Mouse (Mus musculus) thymus, postnatal 25 days (tissue): ENCODE results near the gene 4931429L15Rik.
"Not testable (repeated sequence)": the region's sequence is repeated elsewhere in the genome, so short reads cannot be mapped to it uniquely, and the experiment has no call there.

Experiments used
- DNase-seq: peaks from one replicate; pipeline ENCODE4 v3.0.0; 2022

The 4931429L15Rik gene

DNA sequence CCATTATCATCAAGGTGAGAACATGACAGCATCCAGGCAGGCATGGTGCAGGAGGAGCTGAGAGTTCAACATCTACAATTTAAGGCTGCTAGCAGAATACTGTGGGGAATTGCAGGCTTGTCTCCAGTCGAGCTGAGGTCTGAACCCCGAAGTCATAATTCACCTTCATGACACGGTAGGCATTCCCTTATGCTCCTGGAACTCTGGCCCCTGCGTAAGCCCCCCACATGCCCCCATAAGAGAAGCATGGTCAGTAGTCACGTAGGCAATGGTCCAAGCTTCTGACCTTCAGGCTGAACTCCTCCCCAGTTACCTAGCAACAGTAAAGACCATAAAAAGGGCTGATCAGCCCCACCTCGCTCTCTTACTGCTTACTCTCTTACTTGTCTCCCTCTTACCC is at the start of gene 4931429L15Rik:
Gene 4931429L15Rik (minus strand): TSS at position 101 of the 400 bp plus-strand sequence.
- DNase-seq = not testable (repeated sequence)

DNA sequence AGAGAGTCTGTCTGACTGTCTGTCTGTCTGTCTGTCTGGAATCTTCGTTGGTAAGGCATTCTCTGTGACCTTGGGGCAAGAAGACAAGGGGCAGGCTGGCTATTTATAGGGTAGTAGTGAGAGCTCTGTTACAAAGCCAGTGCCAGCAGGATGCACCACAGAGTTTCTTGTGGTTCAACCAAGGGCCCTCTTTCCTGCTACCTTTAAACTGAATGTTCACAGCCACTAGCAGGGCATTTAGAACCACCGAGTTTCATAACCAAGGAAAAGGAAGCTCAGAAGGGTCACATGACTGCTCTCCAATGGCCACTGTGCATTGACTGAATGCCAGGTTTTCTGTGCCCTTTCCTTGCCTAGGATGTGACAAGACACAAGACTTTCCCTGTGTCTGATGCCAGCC is 42.7 kb upstream of the 4931429L15Rik start:
- DNase-seq = no peak

DNA sequence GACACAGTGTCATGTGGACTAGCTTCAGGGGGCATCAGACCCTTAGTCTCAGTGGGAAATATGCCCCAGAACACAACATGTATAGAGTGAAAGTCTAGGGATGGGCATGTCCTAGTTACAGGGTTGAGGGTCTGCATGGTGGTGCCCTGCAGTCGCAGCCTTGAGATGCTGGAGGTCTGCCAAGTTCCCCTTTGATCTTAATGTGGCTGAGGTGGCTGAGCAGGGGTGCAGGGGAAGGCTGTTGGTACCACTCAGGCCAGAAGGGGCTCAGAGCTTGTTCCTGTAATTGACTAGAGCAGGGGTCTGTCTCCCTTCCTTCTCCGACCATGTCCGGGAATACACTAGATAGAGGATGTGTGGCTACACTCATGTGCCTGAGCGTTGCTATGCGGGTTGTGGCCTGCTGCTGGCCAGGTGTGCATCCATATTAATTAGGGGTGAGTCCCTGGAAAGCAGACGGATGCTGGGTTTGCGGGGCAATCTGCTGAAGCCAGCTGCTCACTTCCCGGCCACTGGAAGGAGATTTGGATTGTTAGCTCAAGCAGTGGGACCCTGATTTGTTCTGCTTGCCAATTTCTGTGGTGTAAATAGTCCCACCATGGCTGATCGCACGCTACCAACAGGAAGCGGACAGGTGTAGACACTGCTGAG is 41.8 kb upstream of the 4931429L15Rik start:
- no peak for DNase-seq

DNA sequence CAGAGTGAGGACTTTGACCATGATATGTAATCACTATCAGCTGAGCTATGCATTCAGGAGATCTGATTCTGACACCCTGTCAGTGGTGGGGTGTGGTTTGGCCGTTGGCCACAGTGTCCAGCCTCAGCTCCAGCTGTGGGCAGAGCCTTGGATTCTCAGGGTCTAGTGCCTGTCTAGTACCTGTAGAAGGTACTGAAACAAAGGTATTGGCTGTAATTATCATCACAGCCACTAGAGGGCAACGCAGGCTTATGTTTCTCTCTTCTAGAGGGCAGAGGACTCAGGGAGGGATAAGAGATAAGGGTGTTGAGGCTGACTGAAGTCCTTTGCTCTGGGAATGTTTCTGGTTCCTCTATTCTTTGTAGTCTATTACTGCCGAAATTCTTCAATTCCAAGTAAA is 34.2 kb upstream of the 4931429L15Rik start:
- DNase-seq = peak; percentile 37

DNA sequence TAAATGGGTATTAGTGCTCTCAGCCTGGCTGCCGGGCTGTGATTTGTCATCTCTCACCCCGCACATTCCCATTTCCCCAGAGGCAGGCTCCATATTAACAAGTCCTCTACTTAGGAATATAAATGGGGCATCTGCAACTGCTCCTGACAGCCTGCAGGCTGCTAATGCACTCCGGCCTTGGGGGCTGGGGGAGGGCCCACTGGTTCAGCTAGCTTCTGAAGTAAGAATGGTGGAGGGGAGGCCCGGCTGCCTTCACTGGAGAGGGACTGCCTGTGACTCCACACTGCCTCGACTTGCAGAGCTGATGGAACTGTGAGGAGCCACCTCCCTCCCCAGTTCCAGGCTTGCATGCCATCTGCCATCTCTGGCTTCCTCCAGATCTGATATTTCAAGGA is 33.5 kb upstream of the 4931429L15Rik start:
- no peak for DNase-seq

DNA sequence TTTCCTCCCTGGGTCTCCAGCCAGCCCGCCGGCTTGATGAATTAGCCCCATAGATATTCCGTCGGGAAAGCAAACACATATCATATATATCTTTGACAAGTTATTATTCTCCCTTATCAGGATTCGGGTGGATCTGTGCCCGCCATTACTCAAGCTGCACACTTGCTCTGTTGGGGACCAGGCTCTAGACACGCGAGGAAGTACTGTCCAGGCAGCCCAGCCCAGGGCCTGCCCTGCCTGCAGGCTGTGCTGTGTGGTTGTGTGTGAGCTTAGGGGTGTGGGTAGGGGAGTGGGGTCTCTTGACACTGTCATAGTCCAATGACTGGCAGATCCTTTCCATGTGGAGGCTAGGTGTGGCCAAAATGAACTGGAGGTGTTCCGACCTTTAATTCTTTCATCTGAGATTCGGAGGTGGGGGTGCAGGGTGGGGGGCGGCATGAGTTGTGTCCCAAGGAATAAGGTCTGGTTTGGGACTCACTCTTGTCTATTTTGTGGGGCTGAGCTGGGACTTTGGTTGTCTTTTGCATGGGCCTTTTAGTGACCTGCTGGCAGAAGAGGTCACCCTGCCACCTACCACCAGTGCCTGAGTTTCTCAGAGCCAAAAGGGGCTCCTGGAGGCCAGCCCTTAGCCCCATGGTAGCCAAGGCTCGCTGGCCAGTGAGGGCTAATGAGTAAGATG is 33.0 kb upstream of the 4931429L15Rik start:
- DNase-seq = no peak

DNA sequence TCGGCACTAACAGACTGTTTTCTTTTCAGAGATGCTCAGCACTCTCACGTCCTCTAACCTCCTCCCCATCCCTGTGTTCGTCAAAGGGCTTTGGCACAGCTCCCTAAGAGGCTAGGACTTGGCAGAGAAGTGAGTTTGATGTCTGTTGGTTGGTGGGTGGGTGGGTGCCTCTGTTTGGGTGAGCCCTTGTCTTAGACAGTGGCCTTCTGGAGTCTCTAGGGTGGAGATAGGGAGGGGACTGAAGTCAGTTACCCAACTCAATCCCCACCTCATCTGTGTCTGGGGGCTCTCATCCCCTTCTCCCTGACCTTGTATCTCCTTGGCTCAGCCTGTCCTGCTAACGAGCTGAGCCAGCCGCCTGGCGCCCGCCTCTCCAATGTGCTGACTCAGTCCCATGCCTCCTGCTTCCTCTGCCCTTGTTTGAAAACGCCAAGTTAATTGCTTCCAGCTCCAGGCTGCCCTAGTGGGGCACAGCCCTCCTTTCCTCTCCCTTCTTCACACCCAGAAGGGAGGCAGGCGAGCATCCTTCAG is 30.7 kb upstream of the 4931429L15Rik start:
- no peak for DNase-seq

DNA sequence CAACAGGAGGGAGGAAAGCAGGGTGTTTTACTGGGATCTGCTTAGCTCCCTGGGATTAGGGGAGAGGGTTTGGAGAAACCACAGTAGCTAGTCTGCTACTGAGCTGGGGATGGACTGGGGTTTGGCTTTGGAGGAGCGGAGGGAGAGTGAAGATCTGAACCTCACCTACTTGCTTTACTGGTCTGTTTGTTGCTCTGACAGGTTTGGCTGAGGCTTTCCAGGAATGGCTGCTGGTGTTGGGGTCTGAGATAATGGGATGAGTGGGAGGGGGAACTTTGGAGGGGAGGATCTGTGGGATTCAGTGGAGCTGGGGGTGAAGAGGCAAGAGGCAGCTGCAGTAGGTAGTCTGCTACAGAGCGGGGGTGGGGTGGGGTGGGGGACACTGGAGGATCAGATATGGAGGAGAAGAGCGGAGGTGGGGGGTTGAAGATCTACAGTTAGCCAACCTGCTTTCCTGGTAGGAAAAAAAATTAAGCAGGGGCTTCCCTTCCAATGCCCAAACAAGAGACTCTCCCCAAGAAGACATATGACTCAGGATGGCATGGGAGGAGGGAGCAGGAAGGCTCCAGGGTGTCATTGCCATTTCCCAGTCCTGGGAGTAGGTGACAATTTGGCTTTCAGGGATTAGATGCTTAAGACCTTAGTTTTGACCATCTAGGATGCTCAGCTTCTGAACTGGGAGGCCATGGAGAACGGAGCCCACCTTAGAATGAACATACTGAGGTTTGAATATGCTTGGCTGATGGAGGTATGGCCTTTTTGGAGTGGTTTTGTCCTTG is 26.3 kb upstream of the 4931429L15Rik start:
- DNase-seq = no peak

DNA sequence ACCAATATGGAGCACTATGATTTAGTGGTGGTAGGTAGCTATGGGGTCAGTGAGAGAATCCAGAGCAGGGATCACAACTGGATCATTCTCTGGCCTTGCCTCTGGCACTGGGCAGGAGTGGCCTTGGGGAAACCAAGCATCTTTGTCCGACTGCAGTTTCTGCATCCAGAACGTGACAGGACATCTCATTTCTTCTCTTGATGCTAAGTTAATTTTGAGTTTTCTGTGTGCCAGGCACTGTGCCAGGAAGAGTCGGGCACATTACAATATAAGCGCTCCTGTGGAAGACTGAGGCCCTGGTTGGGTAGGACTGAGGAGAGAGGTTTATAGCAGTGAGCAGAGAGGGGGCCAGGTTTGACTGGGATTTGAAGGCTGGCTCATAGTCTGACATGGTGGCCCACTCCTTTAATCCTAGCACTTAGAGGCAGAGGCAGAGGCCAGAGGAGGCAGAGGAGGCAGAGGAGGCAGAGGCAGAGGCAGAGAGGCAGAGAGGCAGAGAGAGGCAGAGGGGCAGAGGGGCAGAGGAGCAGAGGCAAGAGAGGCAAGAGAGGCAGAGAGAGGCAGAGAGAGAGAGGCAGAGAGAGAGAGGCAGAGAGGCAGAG is 19.4 kb upstream of the 4931429L15Rik start:
- DNase-seq = no peak

DNA sequence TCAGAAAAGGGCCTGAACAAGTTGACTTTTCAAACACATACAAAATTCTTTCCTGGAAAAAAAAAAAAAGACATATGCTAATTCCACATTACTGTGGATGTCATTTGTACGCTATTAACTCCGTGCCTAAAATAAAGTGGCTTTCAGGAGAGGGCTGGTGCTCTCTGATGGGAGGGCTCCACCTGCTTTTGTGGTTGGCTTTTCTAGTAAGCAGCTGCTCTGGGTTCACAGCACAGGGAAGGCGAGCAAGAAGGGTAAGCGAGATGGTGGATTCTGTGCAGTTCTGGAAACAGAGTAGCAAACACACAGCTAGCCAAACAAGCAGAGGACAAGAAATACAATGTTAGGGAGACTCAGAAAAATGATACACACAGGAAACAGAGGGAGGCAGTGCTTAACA is 18.6 kb upstream of the 4931429L15Rik start:
- DNase-seq = no peak

DNA sequence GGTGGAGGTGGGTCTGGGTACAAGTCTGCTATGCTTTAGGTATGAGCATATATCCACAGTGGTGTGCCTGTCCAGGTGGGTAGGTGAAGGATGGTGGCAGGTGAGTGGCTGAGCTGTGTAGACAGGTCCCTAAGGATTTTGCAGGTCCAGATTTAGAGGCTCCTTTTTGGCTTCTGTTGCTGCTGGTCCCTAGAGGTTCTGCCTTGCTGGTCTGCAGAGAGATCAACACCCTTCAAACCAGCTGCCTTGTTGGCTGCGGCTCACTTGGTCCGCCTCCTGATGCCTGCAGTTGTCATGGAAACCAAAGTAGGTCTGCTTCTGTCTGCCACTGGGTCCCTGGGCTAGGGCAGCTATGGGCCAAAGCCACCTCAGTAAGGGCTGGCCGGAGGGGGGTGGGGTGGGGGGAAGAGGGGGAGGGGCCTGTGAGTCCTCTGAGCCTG is 18.1 kb upstream of the 4931429L15Rik start:
- no peak for DNase-seq

DNA sequence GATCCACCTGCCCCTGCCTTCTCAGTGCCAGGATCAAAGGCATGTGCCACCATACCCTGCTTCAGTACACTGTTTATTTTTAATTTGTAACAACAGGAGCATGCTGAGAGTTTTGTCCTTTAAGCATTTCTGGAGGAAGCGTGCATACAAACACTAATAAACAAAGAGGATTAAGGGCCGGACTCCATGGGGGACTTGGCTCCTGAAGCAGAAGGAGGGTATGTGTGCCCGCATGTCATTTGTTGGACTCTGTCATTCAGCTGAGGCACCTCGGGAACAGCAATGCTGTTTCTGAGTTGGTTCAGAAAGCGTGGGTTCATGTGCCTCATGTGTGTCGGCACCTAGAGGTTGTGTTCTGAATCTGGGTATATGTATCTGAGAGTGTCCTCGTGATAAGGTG is 17.5 kb upstream of the 4931429L15Rik start:
- no peak for DNase-seq

DNA sequence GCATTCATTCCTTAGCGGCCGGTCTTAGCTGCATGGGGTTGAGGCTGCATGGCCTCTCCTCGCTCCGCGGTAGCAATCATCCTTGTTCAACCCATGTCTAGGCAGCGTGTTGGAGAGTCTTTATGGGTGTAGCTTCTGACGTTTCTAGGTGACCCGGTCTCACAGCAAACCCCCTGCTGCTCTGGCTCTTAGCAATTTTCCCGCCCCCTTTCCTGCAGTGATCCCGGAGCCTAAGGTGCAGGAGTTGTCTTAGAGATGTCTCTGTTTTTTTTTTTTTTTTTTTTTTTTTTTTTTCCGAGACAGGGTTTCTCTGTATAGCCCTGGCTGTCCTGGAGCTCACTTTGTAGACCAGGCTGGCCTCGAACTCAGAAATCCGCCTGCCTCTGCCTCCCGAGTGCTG is 16.5 kb upstream of the 4931429L15Rik start:
- not testable (repeated sequence) for DNase-seq

DNA sequence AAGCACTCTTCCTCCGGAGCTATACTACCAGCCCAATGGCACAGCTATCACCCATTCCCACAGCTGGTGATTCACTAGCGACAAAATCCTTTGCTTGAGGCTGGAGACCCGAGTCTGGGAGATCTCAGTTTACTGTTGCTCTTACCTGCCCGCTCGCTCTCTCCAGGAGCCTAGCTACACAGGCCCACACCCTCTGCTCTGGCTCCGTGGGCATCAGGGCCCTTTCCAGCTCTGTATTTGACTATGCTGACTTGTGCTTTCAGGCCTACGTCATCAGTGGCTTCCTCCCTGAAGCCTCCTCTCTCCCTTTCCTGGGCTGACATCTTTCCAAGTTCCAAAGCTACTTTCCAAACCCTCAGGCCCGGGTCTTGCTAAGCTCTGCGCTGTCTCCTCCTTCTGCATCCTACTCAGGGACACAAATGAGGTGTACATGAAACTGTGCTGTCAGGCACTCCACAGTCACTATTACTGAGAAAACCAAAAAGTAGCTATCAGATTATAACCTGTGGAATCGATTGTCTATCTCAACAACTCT is 15.7 kb upstream of the 4931429L15Rik start:
- no peak for DNase-seq

DNA sequence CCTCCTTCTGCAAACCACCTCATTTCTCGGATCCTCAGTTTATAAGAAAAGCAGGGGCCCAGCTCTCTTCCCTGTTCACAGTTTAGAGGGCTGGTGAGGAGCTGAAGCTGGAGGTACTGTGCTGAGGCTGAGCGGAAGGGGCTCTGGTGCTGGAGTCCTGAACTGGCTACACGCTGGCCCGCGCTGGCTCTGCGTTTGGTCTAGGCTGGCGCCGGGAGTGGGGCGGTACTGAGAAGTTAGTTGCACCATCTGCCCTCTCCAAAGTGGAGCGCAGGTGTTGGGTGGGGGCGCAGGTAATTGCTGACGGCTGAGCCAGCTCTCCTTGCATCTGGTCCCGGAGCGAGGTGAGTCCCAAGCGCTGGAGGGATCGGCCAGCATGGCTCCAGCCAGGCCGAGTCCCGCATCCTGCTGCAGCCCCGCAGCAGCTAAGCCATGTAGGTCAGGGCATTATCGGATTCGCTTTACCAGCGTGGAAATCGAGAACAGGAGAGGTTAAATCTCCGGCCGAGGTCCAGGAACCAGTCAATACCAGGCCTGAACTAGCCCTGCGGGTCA is 14.8 kb upstream of the 4931429L15Rik start:
- DNase-seq = no peak

DNA sequence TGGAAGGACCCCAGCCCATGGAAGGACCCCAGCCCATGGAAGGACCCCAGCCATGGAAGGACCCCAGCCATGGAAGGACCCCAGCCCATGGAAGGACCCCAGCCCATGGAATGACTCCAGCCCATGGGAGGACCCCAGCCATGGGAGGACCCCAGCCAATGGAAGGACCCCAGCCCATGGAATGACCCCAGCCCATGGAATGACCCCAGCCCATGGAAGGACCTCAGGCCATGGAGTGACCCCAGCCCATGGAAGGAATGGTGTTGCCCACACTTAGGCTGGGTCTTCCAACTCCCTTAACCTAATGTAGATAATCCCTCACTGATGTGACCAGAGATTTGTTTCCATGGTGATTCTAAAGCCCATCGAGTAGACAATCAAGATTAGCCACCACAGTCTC is 11.5 kb upstream of the 4931429L15Rik start:
- no peak for DNase-seq

DNA sequence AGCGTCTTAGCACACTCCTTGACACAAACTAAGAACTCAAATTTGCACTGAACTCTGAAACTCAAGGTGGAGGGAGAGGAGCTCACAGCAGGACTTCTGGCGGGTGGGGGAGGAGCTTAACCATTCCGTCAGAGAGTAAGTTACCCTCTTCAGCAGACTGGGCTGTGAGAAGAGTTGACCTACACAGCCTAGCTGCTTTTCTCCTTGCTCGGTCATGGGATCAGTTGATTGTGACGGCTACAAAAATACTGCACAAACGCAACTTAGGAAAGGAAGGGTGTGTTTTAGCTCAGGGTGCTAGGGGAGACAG is 10.8 kb upstream of the 4931429L15Rik start:
- no peak for DNase-seq

DNA sequence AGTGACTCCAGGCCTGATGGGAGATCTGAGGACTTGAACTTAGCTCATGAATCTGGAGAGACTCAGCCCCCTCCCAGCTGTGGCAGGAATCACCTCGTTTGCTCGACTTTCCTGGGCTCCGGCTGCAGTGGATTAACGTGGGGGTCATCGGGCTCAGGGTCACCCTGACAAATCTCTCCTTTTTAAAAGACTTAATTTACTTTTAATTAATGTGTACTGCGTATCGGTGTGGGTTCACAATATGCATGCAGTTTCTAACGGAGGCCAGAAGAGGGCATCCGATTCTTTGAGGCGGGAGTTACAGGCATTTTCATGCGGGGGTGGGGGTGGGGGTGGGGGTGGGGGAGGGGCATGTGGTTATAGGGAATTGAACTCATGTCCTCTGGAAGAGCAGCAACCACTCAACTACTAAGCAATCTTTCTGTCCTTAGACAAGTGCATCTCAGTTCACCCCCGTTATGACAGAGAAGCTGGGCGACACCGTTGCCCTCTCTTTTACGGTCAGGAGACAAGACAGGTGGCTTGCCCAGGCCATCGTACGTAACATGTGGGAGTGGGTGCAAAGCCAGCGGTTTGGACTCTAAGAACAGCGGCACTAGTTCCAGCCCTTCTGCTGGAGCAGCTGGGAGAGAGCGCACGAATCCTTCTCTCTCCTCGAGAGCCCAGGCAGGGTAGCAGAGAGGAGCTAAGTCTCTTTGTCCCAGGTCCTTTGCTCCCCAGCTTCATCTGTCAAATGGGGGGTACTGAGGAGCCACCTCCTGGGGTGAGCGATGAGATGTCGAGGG is 10.2 kb upstream of the 4931429L15Rik start:
- DNase-seq = no peak

DNA sequence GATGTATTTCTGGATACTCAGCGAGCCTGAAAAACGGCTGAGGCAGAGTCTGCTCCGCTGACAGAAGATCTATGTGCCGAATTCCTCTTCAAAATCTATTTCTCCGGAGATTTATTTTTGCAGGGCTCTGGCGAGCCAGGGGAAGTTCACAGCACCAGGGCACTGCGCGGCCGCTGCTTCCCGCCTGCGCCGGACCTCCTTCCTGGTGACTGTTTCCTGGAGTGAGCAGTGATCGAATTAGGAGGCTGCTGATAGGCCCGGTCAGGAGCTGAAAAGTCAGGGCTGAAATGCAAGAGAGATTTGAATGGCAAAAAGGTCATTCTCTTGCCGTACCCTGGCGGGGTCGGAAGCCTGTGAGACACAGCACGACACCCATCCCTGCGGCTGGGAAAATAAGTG is 9.5 kb upstream of the 4931429L15Rik start:
- DNase-seq = no peak

DNA sequence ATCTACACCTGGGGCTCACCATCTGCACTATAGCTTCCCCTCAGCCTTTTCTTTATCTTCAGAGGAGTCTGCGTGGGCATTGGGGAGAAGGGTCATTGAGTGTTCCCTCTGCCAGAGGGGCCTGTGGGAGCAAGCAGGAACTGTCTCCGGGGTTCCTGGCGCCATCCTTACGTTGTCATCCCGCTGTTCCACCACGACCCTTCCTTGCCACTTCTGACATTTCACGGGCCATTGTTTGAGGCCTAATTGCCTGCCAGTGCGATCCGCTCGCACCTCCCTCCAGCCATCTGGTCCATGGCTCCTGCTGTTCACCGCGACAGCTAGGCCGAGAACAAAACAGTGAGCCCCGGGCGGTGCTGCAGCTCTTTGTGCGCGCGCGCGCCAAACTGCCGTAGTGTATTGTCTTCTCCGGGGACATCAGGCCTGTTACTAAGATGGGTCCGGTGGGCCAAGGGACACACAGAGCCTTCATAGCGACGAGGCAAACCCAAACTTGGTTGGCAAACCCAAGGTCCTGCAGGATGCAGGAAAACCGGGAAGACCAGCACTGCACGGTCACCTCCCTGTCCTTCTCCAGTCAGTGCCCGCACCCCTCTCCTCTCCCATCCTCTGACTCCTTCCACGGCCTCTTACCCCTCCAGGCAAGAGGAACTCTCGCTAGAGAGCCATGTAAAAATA is 8.9 kb upstream of the 4931429L15Rik start:
- DNase-seq = peak; percentile 12
